Mouse (Mus musculus) adrenal gland, postnatal 4 days (tissue): Measurements from ENCODE around the gene Neurod2. TPM values are rescaled to one million over a fixed set of nuclear protein-coding genes. Genes with fewer than 3 reads are reported as not detected.

Source experiments
- DNase-seq, 2 experiments: peaks; one replicate each; pipeline ENCODE4 v3.0.0; 2021 to 2022; ENCODE audit warnings: low spot score in 2 of 2, mixed read lengths in 2 of 2
- total RNA-seq, 2 experiments: library from RNA; stranded (reverse); gene quantifications; 2 replicates each; pipeline ENCODE4 v1.2.3; 2021

Gene Neurod2
- total RNA-seq, 2 experiments from 2014 or later = 0.34 TPM; not detected in 1

GRCm38 (mm10) chr11:98319544-98319943, 9.9 kb downstream of the Neurod2 start:
- DNase-seq = no peak

DNA sequence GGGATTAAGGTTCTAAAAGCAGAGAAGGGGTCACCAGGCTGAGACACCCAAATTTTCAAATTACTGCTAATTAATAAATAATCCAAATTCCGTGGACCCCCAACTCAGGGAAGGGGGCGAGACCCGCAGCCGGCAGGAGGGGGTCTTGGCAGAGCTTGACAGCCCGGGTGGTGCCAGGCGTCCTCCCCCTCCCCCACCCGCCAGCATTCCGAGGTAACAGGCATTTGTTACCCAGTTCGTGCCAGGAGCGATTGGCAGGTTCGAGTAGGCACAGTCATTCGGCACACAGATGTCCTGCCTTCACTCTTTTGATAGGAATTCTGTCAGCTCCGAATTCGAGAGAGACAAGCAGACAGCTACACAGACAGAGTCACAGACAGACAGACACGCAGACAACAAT, 10.3 kb downstream of the Neurod2 start:
- no peak for DNase-seq

DNA sequence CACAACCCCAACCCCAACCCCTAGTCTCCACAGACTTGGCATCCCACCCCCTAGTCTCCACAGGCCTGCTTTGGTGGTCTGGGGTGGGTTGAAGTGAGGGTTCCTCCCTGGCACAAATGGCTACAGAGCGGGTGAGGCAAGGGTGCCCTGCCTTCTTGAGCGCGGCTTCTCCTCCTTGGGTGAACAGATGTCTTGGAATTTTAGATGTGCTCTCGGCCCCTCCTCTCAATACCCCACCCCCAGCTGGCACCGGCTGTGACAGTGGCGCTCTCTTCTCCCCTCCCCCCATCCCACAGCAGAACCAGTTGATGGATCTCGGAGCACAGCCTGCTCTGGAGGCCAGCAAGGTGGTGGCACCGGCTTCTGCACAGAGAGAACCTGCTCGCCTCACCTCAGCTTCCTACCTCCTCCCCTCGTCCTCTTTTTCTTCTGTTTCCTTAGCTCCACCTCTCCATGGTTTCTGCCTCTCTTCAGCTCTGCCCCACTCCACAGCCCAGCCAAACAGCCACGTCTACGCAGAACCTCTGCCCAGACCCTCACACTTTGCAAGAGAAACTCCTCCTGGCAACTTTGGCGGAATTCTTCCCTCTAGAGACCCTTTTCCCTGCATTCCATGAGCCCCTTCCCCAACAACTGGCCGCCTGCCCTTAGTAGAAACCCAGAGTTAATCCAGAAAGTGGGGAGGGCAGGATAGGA, 10.9 kb downstream of the Neurod2 start:
- DNase-seq = no peak

GRCm38 (mm10) chr11:98317479-98317878, 12.0 kb downstream of the Neurod2 start:
- no peak for DNase-seq

GRCm38 (mm10) chr11:98313790-98314323, 15.6 kb downstream of the Neurod2 start:
- DNase-seq = peak in 1 of 2 experiments; percentile 45

DNA sequence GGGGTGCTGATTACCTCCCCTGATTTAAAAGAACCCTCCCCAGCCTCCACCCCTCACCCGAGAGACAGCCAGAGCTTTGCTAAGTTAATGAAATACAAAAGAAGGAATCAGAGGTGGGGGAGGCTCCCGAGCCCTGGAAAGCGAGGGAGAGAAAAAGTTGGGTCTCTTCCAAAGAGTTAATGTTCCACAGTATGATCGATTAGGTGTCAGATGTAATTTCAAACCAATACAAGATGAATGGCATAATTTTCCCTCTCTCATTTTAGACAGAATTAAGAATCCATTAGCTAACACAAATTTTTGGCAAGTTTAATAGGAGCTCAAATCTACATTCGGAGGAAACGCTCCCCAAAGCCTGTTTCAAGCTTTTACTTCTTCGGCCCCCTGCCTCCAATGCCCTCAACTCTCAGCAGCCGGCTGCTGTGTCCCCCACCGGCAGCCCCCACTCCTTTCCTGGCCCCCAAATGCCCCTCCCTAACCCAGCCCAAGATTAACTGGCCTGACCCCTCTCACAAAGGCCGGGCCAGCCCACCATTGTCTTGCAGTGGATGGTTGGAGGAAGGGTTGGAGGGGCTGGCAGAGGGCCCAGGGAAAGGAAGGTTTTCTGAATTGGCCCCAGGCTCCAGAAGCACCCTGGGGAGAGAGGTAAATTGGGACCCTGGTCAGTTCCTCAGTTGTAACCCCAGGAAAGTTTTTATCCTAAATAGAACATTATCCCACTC, 30.8 kb downstream of the Neurod2 start:
- DNase-seq = no peak

- DNase-seq = no peak
These were observed 31.7 kb downstream of the Neurod2 start for GRCm38 (mm10) chr11:98297778-98298177.

GRCm38 (mm10) chr11:98296916-98297315, 32.5 kb downstream of the Neurod2 start:
- no peak for DNase-seq

GRCm38 (mm10) chr11:98296277-98296676, 33.2 kb downstream of the Neurod2 start:
- DNase-seq = no peak

- DNase-seq = no peak
These were observed 34.3 kb downstream of the Neurod2 start for GRCm38 (mm10) chr11:98295013-98295585.

- DNase-seq = peak; percentile 48 to 52
These were observed 35.0 kb downstream of the Neurod2 start for GRCm38 (mm10) chr11:98294188-98295012.

GRCm38 (mm10) chr11:98293070-98293469, 36.4 kb downstream of the Neurod2 start:
- DNase-seq = no peak

DNA sequence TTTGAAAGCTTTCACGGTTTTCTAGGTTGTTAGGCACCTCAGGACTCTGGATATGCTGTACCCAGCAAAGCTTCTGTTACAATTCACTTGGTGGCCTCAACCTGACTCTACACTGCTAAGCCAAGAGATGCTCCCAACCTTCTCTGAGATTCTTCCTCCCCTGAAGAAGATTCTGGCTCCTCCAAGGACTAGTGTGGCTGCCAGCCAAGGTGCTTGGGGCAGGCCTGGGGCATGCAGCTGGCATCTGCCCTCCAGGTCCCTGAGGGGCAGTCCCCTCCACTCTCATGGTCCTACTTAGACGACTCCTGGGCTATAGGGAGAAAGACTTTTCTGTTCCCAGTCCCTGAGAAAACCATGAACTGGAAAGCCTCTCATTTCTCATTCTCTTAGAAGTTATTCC, 38.5 kb downstream of the Neurod2 start:
- no peak for DNase-seq

GRCm38 (mm10) chr11:98289873-98290272, 39.6 kb downstream of the Neurod2 start:
- no peak for DNase-seq

DNA sequence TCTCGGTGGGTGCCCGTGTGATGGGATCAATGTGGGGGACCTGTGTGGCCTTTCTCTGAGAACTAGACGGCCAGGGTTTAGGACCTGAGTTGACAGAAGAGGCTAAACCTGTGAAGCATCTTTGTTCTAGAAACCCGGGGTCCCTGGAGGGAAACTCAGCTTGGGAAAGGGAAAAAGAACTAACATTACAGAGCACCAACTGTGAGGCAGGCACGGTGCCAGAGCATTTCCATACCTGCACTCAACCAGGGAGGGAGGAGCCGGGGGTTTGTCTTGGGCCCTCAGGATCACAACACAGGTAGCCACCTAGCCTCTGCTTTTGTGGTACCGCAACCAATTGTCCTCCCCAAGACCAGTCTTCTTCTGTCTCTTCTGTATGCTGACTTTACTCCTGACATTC, 41.5 kb downstream of the Neurod2 start:
- DNase-seq = no peak

- no peak for DNase-seq
These were observed 41.9 kb downstream of the Neurod2 start for GRCm38 (mm10) chr11:98287531-98287930.

DNA sequence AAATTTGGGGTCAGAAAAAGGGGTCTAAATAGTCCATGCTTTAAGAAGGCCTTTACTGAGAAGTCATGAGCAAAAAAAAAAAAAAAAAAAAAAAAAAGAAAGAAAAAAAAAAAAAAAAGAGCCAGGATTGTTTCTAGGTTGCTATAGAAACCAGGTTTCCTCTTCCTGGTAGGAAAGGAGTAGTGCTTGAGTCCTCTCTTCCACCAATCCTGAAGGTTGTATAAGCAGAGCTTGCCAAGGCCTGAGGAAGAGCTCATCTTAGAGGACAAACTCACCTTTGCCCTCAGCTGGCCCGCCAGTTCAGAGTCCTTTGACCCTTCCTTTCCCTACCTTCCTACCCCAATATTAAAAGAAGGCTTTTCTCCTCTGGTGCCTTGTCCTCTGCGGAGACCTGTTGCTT, 44.1 kb downstream of the Neurod2 start:
- no peak for DNase-seq

- DNase-seq = no peak
These were observed 45.2 kb downstream of the Neurod2 start for GRCm38 (mm10) chr11:98284230-98284629.

- DNase-seq = no peak
These were observed 45.7 kb downstream of the Neurod2 start for GRCm38 (mm10) chr11:98283740-98284139.
